In genomic region chr16:34470343-34470742, GRCm38 (mm10) we compare ENCODE assay signal across 14 mouse cellular contexts.
DNase-seq lines count a peak whose midpoint lies in the region; ATAC-seq lines count a peak whose summit lies in the region.
"Had no signal": no experiment of that assay in that cellular context is flagged by ENCODE, and none has a peak within 500 bp of the region (broad histone marks: within the 10 kb centered on the region; RNA-seq: fewer than 3 reads in every experiment).

No protein-coding gene starts in this region.

- no peak overlapping the region for H3K4me2 ChIP-seq in heart, embryonic 15.5 days
- H3K4me2 ChIP-seq in midbrain, embryonic 13.5 days (replicated peaks): no peak overlapping the region

- ATAC-seq in heart, embryonic 15.5 days (replicated peaks; ENCODE audit: insufficient number of reproducible peaks, insufficient read depth, low FRiP score, low read depth): no peak
- peak; percentile 25; the same call in 1 of the 2 replicates for ATAC-seq in midbrain, embryonic 13.5 days
- no peak for ATAC-seq in erythroblast, adult 5-6 weeks (replicated peaks; ENCODE audit: low FRiP score, poor library complexity, severe bottlenecking)
- ATAC-seq: CD4-positive, CD25-positive, alpha-beta regulatory T cell, adult 4 months had no signal

- intact Hi-C loops in heart, postnatal 10 days (cut with DNase I): no loop called here

- no peaks in the 10 kb centered on the region for H3K27me3 ChIP-seq in heart, embryonic 15.5 days
- H3K27me3 ChIP-seq in midbrain, embryonic 13.5 days: no peaks in the 10 kb centered on the region

- DNase-seq in heart, postnatal 10 days: no peak
- peak; percentile 65 for DNase-seq in right cerebral cortex, adult 18-20 months
- no peak for DNase-seq in right cerebral cortex, postnatal 4 days
- DNase-seq in lung, postnatal 14 days: no peak
- DNase-seq: adrenal gland, postnatal 14 days; cerebellum, postnatal 14 days; gastrocnemius, postnatal 14 days; kidney, adult 9 months; liver; lung, adult 2 months had no signal

- no peak overlapping the region for H3K4me3 ChIP-seq in heart, embryonic 15.5 days
- no peak overlapping the region for H3K4me3 ChIP-seq in midbrain, embryonic 13.5 days (replicated peaks)

- no peaks in the 10 kb centered on the region for H3K36me3 ChIP-seq in heart, embryonic 15.5 days
- no peaks in the 10 kb centered on the region for H3K36me3 ChIP-seq in midbrain, embryonic 13.5 days

- no peaks in the 10 kb centered on the region for H3K9me3 ChIP-seq in heart, embryonic 15.5 days (replicated peaks)
- no peaks in the 10 kb centered on the region for H3K9me3 ChIP-seq in midbrain, embryonic 13.5 days

- WGBS in heart, embryonic 15.5 days: 56% methylated on average over 5 of the region's 5 CpGs
- whole genome bisulfite sequencing in midbrain, embryonic 13.5 days: 78% methylated on average over 5 of the region's 5 CpGs

- peak overlapping the region; percentile 39; the same call in 1 of the 2 replicates for H3K27ac ChIP-seq in heart, embryonic 15.5 days
- H3K27ac ChIP-seq in midbrain, embryonic 13.5 days: 0 out of 2 replicates have a peak overlapping the region, but pooled peaks have one; percentile 36

- no peak overlapping the region for H3K9ac ChIP-seq in heart, embryonic 15.5 days
- no peak overlapping the region for H3K9ac ChIP-seq in midbrain, embryonic 13.5 days (replicated peaks)

- peaks cover 51% of the 10 kb centered on the region for H3K4me1 ChIP-seq in heart, embryonic 15.5 days (replicated peaks)
- H3K4me1 ChIP-seq in midbrain, embryonic 13.5 days (replicated peaks): peaks cover 90% of the 10 kb centered on the region
